Mouse (Mus musculus) adrenal gland, postnatal 4 days (tissue): ENCODE data around the gene Grap2. TPM values are rescaled to one million over a fixed set of nuclear protein-coding genes. Genes with fewer than 3 reads are reported as not detected.

Source experiments
- DNase-seq, 2 experiments: peaks; one replicate each; pipeline ENCODE4 v3.0.0; 2021 to 2022; ENCODE audit warnings: low spot score in 2 of 2, mixed read lengths in 2 of 2
- long read RNA-seq, 2 experiments: library from polyadenylated mRNA; stranded (forward); transcript quantifications; one replicate each; pipeline ENCODE4 v2.0.0; 2021
- total RNA-seq, 2 experiments: library from RNA; stranded (reverse); gene quantifications; 2 replicates each; pipeline ENCODE4 v1.2.3; 2021

The Grap2 gene
- 1 to 10 TPM; 1.3 to 1.7 TPM for total RNA-seq
- long read RNA-seq, experiment 1, partial matches to known transcripts, result 0 of 3 reads
- long read RNA-seq, experiment 1, other reads (novel, unspliced or antisense), result 3 of 3 reads
- long read RNA-seq, experiment 2, partial matches to known transcripts, result 0 of 1 reads
- long read RNA-seq, experiment 2, other reads (novel, unspliced or antisense), result 1 of 1 reads

- no peak for DNase-seq
Observed at GRCm38 (mm10) chr15:80572291-80572690, at the start of gene Grap2. Grap2 (plus strand) TSS chr15:80572594.

GRCm38 (mm10) chr15:80529955-80530869, 42.2 kb upstream of the Grap2 start:
- DNase-seq, result no peak

DNA sequence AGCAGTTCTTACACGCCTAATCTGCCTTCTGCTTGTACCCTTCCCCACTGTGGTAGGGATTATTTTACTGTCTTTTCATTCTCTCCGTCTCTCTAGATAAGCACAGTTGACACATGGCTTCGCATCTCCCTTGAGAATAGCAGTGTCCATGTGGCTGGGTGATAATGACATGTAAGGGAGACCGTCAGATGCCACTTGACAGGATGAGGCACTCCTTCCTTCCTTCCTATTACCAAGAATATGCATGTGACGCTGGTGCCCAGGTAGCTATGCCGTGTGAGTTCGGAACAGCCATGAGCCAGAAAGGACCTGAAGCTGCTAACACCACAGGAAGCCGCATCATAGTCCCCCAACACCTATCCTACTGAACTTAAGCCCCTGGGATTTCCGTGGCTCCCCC, 41.4 kb upstream of the Grap2 start:
- DNase-seq, result no peak

GRCm38 (mm10) chr15:80532281-80533072, 39.9 kb upstream of the Grap2 start:
- no peak for DNase-seq

DNA sequence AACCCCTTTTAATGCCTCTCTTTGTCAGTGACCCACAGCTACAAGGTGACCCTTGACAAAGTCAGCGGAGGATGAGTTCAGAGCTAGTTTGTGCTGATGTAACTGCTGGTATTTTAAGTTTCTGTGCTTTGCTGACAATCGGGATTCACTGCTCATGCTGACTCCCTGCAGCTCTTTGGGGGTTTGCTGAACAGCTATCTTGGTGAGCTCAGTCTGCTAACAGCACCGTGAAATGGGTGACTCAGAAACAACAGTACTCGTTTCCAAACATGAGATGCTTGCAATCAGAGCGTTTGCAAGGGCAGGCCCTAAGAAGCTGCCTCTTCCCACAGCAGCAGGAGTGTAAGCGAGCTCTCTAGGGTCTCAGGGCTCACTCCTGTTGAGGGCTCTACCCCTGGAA, 39.1 kb upstream of the Grap2 start:
- DNase-seq, result no peak

DNA sequence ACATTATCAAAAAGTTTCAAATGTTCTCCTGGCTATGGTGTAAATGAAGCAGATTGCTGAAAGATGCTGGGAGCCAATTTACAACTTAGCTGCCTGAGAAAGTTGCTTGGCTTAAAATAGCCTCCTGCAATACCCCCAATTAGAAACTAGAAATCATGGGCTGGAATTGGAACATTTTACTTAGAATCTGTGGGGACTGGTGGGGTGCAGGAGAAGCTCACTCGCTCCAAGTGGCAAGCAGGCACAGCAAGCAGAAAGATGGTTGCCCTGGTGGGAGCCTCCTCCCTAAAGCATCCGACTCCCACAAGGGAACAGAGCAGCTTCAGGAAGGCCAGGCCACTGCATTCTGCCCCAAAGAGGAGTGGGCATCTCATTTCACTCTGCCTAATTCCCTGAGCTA, 36.3 kb upstream of the Grap2 start:
- DNase-seq, result no peak

- no peak for DNase-seq
Observed at GRCm38 (mm10) chr15:80538075-80538474, 34.3 kb upstream of the Grap2 start.

DNA sequence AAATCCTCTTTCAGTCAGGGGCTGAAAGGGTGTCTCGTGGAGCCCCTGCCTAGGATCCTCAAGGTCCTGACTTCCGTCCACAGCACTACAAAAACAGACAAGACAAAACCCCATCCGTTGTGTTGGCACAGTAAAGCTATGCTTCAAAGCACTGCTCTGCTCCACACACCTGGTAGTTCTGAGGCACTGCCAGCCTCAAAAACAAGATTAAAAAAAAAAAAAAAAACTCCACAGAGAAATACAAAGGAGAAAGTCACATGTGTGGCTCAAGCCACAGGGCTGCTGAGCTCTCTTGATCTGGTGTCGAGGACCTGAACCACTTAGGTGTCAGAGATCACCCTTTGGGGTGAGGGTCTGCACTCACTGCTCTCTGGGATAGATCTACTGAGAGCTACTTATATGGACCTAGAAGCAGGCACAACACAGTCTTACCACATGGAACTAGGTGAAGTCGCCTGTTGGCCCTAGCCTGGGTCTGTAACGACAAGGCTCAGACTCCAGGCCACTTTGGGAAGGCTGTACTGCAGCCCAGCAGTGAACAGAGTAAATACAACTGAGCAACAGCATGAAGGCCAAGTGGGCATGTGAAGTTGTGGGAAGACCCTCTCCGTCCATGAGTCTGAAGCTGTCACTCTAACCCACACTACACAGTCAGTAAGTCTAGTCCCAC, 33.6 kb upstream of the Grap2 start:
- no peak for DNase-seq

GRCm38 (mm10) chr15:80544115-80544514, 28.3 kb upstream of the Grap2 start:
- DNase-seq, result no peak

DNA sequence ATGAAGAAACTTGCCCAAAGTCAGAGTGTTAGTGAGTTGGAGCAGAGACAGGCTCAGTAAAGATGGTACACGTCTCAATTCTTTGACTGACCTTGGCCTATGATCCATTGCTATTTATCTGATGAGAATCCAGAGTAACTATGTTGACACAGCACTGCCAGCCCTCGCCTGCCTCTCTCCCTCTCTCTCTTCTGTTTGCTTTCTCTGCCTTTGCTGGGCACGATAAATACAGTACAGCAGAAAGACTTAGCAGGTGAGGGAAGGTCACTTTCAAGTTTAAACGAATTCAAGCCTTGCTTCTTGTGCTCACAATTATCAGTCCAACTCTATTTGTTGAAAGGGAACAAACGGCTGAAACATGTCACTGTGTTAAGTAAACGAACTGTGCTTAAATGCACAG, 27.0 kb upstream of the Grap2 start:
- no peak for DNase-seq

DNA sequence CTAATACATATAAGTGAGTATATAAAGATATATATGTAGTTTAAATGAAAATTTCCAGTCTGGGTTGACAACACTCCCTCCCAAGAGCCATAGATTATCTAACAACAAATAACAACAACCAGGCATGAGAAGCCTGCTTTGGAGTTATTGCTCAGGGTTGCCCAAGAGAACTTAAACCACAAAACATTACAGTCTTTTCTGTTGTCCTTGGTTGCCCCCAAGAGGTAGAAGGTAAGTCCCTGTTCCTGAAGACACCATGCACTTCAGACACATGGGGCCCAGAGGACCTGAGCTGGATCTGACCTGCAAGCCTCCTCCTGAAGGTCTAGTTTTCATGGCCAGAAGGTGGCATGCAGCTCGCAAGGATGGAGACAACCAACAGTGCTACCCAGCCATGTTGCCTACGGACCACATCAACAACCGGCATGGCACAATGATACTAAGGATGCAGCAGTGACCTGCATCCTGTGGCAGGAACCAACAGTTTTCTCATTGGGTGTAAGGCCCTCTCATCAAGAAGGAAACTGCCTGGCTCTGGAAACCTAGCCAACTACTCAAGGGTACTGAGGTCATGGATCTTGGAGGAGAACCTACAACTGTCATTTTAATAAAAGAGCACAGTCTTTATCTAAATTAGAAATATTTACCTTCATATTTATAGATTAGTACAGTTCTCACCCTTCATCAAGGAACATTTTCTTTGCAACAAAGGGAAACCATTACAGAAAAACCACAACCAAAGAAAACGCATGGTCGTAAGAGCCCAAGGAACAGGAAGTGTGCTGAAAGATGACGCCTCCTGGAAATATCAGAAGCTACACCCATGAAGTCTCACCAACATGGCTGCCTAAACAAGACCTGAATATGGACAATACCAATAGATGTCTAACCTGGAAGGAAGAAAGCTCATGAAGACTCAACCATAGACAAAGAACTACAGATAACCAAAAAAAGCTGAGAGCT, 17.3 kb upstream of the Grap2 start:
- DNase-seq, result no peak

DNA sequence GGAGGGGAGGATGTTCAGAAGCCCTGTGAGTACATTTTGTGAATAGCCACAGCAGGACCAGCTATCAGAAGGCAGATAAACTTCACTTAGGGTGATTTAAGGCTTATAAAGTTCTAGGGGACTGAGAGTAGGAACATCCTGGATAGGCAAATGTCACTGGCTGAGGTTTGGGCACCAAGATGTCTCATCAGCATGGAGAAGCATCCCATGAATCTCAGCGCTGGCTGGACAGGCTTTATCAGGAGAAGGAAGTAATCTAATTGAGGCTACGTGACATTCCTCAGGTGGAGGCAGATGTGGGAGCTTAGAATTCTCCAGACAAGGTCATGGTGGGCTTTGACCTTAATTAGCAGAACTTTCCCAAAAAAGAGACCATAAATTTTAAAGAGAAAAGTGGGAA, 16.4 kb upstream of the Grap2 start:
- DNase-seq, result no peak

DNA sequence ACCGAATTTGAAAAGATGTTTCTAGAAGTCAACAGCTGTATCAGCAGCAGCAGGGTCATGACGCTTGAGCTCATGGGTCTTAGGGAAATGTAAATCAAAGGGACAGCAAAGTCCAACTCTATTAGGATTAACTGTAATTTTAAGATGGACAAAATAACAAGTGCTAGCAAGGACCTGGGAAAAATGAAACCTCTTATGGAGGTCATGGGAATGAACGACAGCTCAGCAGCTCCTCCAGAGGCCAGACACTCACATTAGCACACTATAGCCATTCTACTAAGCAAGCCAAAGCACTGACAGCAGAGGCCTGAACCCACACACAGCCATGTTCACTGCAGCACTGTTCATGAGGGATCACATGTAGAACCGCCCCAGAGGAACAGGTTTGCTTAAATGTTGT, 14.6 kb upstream of the Grap2 start:
- DNase-seq, result no peak

- DNase-seq, result no peak
Observed at GRCm38 (mm10) chr15:80559534-80559933, 12.9 kb upstream of the Grap2 start.

GRCm38 (mm10) chr15:80559978-80560377, 12.4 kb upstream of the Grap2 start:
- no peak for DNase-seq

- no peak for DNase-seq
Observed at GRCm38 (mm10) chr15:80560646-80561580, 11.5 kb upstream of the Grap2 start.

- no peak for DNase-seq
Observed at GRCm38 (mm10) chr15:80562446-80562845, 9.9 kb upstream of the Grap2 start.

GRCm38 (mm10) chr15:80563634-80564208, 8.7 kb upstream of the Grap2 start:
- DNase-seq, result no peak
